Mouse (Mus musculus): ENCODE results near the gene Rad9a. TPM values are rescaled to one million over a fixed set of nuclear protein-coding genes. Genes with fewer than 3 reads are reported as not detected.

Rad9a gene
- total and polyA plus RNA-seq, 3 experiments = 21.3 to 37.9 TPM; not detected in 1

DNA sequence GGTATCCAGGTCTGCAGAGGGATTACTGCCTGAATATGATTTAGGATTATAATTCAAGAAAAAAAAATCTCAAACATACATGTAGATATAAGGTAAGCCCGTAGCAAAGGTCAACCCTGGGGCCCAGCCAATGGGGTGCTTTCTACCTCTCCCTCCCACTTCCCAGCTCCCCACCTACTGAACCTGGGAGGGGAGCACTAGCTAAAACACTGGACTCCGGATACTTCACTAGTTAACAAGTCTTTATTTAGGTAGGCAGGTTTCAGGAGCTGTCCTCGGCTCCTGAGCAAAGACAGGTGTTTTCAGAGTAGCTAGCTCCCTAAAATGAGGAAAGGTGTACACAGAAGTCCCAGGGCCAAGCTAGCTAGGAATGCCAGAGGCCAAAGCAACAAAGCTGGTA is 37.4 kb downstream of the Rad9a start:
- no peak overlapping the region for H3K4me3 ChIP-seq (ENCODE audit: control insufficient read depth in 1 of 2, insufficient read depth in 1 of 2, low read depth in 2 of 2, low read length in 2 of 2)
- H3K36me3 ChIP-seq (ENCODE audit: control insufficient read depth in 1 of 2, insufficient read depth in 2 of 2, low read length in 2 of 2) = peaks cover 0 to 10% of the 10 kb centered on the region in 2 experiments; a peak in 3 of 4 replicates
- H3K9me3 ChIP-seq (replicated peaks; ENCODE audit: insufficient read depth, low read length) = no peaks in the 10 kb centered on the region
- peaks cover 4% of the 10 kb centered on the region for H3K79me2 ChIP-seq (ENCODE audit: control insufficient read depth, insufficient read depth, low read length, poor library complexity)
- H3K27ac ChIP-seq (ENCODE audit: control insufficient read depth, low read depth, low read length) = no peak overlapping the region
- DNase-seq (ENCODE audit: low read depth, low spot score) = no peak
- no peaks in the 10 kb centered on the region for H3K27me3 ChIP-seq (ENCODE audit: control insufficient read depth in 1 of 2, insufficient read depth in 2 of 2, low read length in 2 of 2)
- H3K4me1 ChIP-seq (ENCODE audit: control insufficient read depth in 1 of 2, insufficient read depth in 2 of 2, low read length in 2 of 2) = peaks cover 2 to 20% of the 10 kb centered on the region in 2 experiments
- TF ChIP-seq MAZ (IDR thresholded peaks at IDR 0.05; ENCODE audit: low read depth, low read length) = no peak
- no peak for TF ChIP-seq JUND (IDR thresholded peaks at IDR 0.05; ENCODE audit: low read depth, low read length)
- no peak for TF ChIP-seq NELFE (IDR thresholded peaks at IDR 0.05; ENCODE audit: low read depth, low read length)
- TF ChIP-seq ZKSCAN1 (IDR thresholded peaks at IDR 0.05; ENCODE audit: low read depth, low read length) = no peak
- no peak for TF ChIP-seq ETS1 (IDR thresholded peaks at IDR 0.05; ENCODE audit: low read depth, low read length)
- TF ChIP-seq MXI1 (IDR thresholded peaks at IDR 0.05; ENCODE audit: low read depth, low read length) = no peak
- TF ChIP-seq MAFK (IDR thresholded peaks at IDR 0.05; ENCODE audit: borderline replicate concordance, low read depth, low read length) = no peak
- TF ChIP-seq POLR2A (IDR thresholded peaks at IDR 0.05; ENCODE audit: control insufficient read depth in 1 of 2, insufficient read depth in 1 of 2, low read depth in 1 of 2, low read length in 2 of 2, poor library complexity in 1 of 2) = no peak
- TF ChIP-seq SIN3A (IDR thresholded peaks at IDR 0.05; ENCODE audit: low read length) = no peak
- TF ChIP-seq UBTF (IDR thresholded peaks at IDR 0.05; ENCODE audit: borderline replicate concordance, insufficient read depth, low read depth, low read length) = no peak
- 0 out of 2 replicates have a peak overlapping the region, but pooled peaks have one; percentile 20 for H3K9ac ChIP-seq (ENCODE audit: control insufficient read depth, low read depth, low read length, poor library complexity, severe bottlenecking)

- Histone ChIP-seq H3K4me3 (ENCODE audit: control insufficient read depth in 1 of 2, insufficient read depth in 1 of 2, low read depth in 2 of 2, low read length in 2 of 2) (peak overlapping the region; percentile 67 to 87), H3K4me1 (ENCODE audit: control insufficient read depth in 1 of 2, insufficient read depth in 2 of 2, low read length in 2 of 2) (peaks cover 2 to 20% of the 10 kb centered on the region in 2 experiments), H3K27ac (ENCODE audit: control insufficient read depth, low read depth, low read length) (peak overlapping the region; percentile 50), H3K36me3 (ENCODE audit: control insufficient read depth in 1 of 2, insufficient read depth in 2 of 2, low read length in 2 of 2) (peaks cover 0 to 10% of the 10 kb centered on the region in 2 experiments; a peak in 3 of 4 replicates), H3K9ac (ENCODE audit: control insufficient read depth, low read depth, low read length, poor library complexity, severe bottlenecking) (peak overlapping the region; percentile 62), H3K9me3 (replicated peaks; ENCODE audit: insufficient read depth, low read length) (no peaks in the 10 kb centered on the region), H3K79me2 (ENCODE audit: control insufficient read depth, insufficient read depth, low read length, poor library complexity) (peaks cover 4% of the 10 kb centered on the region), H3K27me3 (ENCODE audit: control insufficient read depth in 1 of 2, insufficient read depth in 2 of 2, low read length in 2 of 2) (no peaks in the 10 kb centered on the region)
- no peak for TF ChIP-seq EP300 (IDR thresholded peaks at IDR 0.05; ENCODE audit: low read depth in 1 of 2, low read length in 2 of 2)
- TF ChIP-seq ETS1 (IDR thresholded peaks at IDR 0.05; ENCODE audit: low read depth, low read length) = 0 out of 2 replicates have a peak, but pooled peaks have one; percentile 3
- DNase-seq (ENCODE audit: low read depth, low spot score) = no peak
Measured at GRCm38 (mm10) chr19:4163543-4163887, 37.9 kb downstream of the Rad9a start.

DNA sequence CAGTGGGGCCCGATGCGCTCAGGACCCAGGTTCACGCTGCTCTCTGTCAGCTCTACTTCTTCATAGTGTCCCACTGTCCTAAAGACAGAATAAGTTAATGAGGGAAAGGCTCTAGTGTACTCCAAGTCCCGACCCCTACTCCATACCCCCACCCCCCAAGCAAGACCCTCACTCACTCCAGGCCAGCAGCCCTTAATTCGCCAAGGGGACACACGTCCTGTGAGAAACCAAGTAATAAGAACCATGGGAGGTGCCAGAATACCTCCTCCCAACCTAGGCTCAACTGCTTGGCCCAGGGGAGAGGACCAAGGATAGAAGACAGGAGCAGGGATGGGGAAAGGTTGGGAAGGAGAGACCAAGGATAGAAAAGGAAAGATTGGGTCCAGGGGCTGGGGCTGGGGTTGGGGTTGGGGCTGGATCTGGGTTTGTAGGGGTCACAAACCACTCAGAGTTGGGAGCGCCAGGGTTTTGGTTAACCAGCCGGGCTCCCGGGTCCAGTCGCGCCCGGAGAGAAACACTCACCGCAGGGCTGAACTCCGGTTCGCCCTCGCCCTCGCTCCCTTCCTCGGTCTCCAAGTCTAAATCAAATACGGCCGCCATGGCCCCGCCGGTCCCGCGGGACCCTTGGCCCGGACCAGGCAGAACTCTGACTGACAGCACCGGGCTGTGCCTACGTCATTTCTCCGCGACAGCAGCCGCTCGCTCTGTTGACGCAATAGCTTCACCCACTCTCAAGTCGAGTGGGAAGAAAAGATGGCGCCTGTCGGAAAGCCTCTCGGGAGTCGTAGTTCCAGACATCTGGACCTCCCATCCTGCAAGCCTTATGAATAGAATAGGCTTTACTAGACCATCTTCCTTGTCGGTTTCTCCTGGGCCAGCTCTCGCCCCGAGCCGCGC is 38.6 kb downstream of the Rad9a start, which contains the start of gene Rps6kb2:
Rps6kb2 (minus strand) TSS at position 709 of the 897 bp plus-strand sequence.
- Histone ChIP-seq H3K27ac (ENCODE audit: control insufficient read depth, low read depth, low read length) (peak within 1 kb of the TSS; percentile 50), H3K9ac (ENCODE audit: control insufficient read depth, low read depth, low read length, poor library complexity, severe bottlenecking) (peak within 1 kb of the TSS; percentile 89), H3K79me2 (ENCODE audit: control insufficient read depth, insufficient read depth, low read length, poor library complexity) (peaks cover 4% of the 10 kb centered on the region), H3K9me3 (replicated peaks; ENCODE audit: insufficient read depth, low read length) (no peaks in the 10 kb centered on the region), H3K27me3 (ENCODE audit: control insufficient read depth in 1 of 2, insufficient read depth in 2 of 2, low read length in 2 of 2) (no peaks in the 10 kb centered on the region), H3K4me3 (ENCODE audit: control insufficient read depth in 1 of 2, insufficient read depth in 1 of 2, low read depth in 2 of 2, low read length in 2 of 2) (peak within 1 kb of the TSS; percentile 85 to 87), H3K36me3 (ENCODE audit: control insufficient read depth in 1 of 2, insufficient read depth in 2 of 2, low read length in 2 of 2) (peaks cover 0 to 10% of the 10 kb centered on the region in 2 experiments; a peak in 3 of 4 replicates), H3K4me1 (ENCODE audit: control insufficient read depth in 1 of 2, insufficient read depth in 2 of 2, low read length in 2 of 2) (peaks cover 2 to 20% of the 10 kb centered on the region in 2 experiments)
- peak; percentile 97 for DNase-seq (ENCODE audit: low read depth, low spot score)
- TF ChIP-seq MAX (IDR thresholded peaks at IDR 0.05; ENCODE audit: low read length) (no peak), ETS1 (IDR thresholded peaks at IDR 0.05; ENCODE audit: low read depth, low read length) (peak; percentile 56; the same call in 1 of the 2 replicates), MXI1 (IDR thresholded peaks at IDR 0.05; ENCODE audit: low read depth, low read length) (peak; percentile 88), ZMIZ1 (IDR thresholded peaks at IDR 0.05; ENCODE audit: low read depth, low read length) (0 out of 2 replicates have a peak, but pooled peaks have one; percentile 27), ELF1 (IDR thresholded peaks at IDR 0.05; ENCODE audit: low read depth, low read length) (peak; percentile 64), CTCF (IDR thresholded peaks at IDR 0.05 in 2 of 3, conservative IDR thresholded peaks at IDR 0.05 in 1 of 3; ENCODE audit: control insufficient read depth in 1 of 3, insufficient read depth in 1 of 3, low read depth in 2 of 3, low read length in 3 of 3, poor library complexity in 1 of 3, severe bottlenecking in 1 of 3) (no peak), USF1 (IDR thresholded peaks at IDR 0.05; ENCODE audit: low read depth, low read length) (0 out of 2 replicates have a peak, but pooled peaks have one; percentile 32), NRF1 (IDR thresholded peaks at IDR 0.05; ENCODE audit: insufficient read depth, low read depth, low read length, poor library complexity, severe bottlenecking) (peak; percentile 42; the same call in 1 of the 2 replicates), ZC3H11A (IDR thresholded peaks at IDR 0.05; ENCODE audit: low read depth, low read length) (0 out of 2 replicates have a peak, but pooled peaks have one; percentile 27), POLR2AphosphoS2 (IDR thresholded peaks at IDR 0.05; ENCODE audit: low read length) (no peak; the same call in 1 of the 2 replicates), ZKSCAN1 (IDR thresholded peaks at IDR 0.05; ENCODE audit: low read depth, low read length) (no peak), POLR2A (IDR thresholded peaks at IDR 0.05; ENCODE audit: control insufficient read depth in 1 of 2, insufficient read depth in 1 of 2, low read depth in 1 of 2, low read length in 2 of 2, poor library complexity in 1 of 2) (peak in 1 of 2 experiments; percentile 80; a peak in 2 of 4 replicates), MYC (IDR thresholded peaks at IDR 0.05; ENCODE audit: low read depth, low read length) (0 out of 2 replicates have a peak, but pooled peaks have one; percentile 68), NELFE (IDR thresholded peaks at IDR 0.05; ENCODE audit: low read depth, low read length) (peak; percentile 61), HCFC1 (IDR thresholded peaks at IDR 0.05; ENCODE audit: low read depth, low read length) (peak; percentile 100)
